Mouse (Mus musculus) monocyte, adult 5-6 weeks (primary cell): ENCODE results near the gene Fyn. TPM values are rescaled to one million over a fixed set of nuclear protein-coding genes. Genes with fewer than 3 reads are reported as not detected.

Experiments
- ATAC-seq: fragments of 153-309, 156-312 bp; replicated peaks from 2 replicates; pipeline ENCODE4 v1.8.0; 2017; ENCODE audit warnings: mild to moderate bottlenecking; ENCODE audit not compliant: low TSS enrichment, insufficient number of reproducible peaks, severe bottlenecking, poor library complexity, low FRiP score
- total RNA-seq: library from RNA; stranded (forward); fragments of 200-1000, 200-491, 200-594 nt; gene quantifications from 3 replicates; pipeline ENCODE4 v1.2.3, GENCODE M21; 2017

Gene Fyn
- total RNA-seq = 231 to 385 TPM (median 255 TPM) in 3 replicates

GRCm38 (mm10) chr10:39368572-39369135, at the start of gene Fyn:
Gene Fyn, plus strand, starts transcription at chr10:39368855.
- no peak for ATAC-seq

GRCm38 (mm10) chr10:39320798-39321622, 47.6 kb upstream of the Fyn start:
- no peak for ATAC-seq

DNA sequence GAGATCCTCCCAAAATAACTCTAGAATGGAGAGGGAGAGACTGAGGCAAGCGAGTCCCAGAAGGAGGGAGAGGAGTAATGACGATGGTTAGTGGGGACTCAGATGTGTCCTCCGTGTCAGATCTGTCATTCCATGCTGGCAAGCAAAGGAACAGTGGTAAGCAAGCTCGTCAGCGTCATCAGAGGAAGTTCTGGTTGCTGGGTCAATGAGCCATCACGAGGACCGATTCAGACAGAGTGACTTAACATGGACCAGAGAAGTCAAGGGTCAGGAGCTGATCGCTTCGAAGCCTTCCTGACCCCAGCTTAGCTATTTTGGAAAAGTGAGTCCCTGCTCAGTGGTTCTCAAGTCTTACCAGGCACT, 47.1 kb upstream of the Fyn start:
- ATAC-seq = no peak

GRCm38 (mm10) chr10:39322143-39322542, 46.5 kb upstream of the Fyn start:
- ATAC-seq = no peak

- ATAC-seq = no peak
Measured at GRCm38 (mm10) chr10:39324291-39324690, 44.4 kb upstream of the Fyn start.

- no peak for ATAC-seq
Measured at GRCm38 (mm10) chr10:39328661-39329060, 40.0 kb upstream of the Fyn start.

DNA sequence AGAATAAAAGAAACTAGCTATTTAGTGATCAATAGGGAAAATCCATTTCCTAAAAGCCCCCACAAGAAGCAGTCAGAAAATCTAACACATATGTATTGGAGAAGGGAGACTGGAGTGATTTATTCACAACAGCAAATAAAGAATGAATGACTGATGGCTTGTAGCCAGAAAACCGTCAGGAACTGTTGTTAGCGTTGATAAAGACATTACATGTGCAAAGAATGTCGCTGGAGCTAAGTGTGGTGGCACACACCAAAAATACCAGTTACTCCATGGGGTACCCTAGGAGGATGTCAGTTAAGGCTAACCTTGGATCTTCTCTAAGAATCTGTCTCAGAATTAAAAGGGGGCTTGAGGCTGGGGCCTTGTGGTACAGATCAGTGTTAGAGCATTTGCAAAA, 34.3 kb upstream of the Fyn start:
- ATAC-seq = no peak

GRCm38 (mm10) chr10:39335880-39336279, 32.8 kb upstream of the Fyn start:
- ATAC-seq = no peak

DNA sequence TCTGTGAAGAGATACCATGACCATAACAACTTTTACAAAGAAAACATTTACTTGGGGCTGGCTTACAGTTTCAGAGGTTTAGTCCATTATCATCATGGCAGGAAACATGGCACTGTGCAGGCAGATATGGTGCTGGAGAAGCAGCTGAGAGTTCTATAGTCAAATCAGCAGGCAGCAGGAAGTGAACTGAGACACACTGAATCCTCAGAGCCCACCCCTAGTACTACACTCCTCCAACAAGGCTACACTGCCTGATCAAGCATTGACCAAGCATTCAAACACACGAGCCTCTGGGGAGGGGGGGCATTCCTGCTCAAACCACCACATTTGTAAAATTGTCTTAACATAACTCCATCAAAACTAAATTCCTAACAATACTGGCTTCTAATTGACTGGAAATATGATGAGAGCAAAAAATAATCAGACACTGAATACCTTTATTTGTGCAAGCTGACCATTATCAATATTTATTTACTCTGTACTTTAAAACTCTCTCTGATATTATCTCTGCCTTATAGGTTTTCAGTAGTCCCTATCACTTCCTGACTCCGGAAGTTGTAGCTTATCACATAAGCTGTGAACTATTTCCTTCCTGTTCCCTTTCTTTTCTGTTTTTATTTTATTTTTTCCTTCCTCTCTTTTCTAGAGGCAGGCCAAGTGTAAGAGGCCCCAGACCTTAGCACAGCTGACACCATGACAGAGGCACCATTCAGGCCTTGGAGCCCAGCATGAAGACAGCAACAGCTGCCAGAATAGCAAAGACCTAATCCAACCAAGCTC, 29.3 kb upstream of the Fyn start:
- no peak for ATAC-seq

- peak; percentile 27; the same call in 1 of the 2 replicates for ATAC-seq
Measured at GRCm38 (mm10) chr10:39339969-39340236, 28.8 kb upstream of the Fyn start.

DNA sequence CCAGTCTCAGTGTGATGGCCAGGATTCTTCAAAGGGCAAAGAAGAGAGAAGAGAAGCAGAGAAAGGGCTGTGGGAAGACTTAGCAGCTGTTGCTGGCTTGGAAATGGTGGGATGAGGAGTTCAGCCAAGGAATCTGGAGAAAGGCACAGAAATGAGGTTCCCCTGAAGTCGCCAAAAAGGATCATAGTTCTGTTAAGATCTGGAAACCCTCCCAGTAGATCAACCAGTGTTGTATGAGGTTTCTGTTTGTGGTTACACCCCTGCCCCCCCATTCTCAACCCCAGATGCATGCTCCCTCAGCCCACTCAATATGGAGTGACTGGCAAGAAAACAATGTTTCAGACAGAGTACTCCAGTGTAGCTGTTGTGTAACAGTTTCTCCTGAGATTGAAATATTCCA, 25.1 kb upstream of the Fyn start:
- ATAC-seq = no peak

DNA sequence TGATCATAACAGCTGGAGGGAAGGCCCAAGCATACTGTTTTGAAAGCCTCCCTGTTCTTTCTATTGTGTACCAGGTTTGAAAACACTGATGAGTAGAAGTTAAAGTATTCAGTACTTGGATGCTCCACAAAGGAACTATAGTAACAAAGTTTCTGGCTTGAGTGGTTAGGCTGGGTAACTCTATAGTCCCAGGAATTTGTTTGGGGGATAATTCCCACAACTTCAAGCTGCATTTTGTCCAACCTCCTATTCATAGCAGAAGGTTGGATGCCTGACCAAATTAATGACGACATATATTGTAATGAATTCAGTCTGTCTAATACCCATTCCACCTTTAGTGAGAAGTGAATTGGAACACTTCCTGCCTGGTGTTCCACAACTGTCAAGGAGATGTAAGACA, 22.7 kb upstream of the Fyn start:
- no peak for ATAC-seq

DNA sequence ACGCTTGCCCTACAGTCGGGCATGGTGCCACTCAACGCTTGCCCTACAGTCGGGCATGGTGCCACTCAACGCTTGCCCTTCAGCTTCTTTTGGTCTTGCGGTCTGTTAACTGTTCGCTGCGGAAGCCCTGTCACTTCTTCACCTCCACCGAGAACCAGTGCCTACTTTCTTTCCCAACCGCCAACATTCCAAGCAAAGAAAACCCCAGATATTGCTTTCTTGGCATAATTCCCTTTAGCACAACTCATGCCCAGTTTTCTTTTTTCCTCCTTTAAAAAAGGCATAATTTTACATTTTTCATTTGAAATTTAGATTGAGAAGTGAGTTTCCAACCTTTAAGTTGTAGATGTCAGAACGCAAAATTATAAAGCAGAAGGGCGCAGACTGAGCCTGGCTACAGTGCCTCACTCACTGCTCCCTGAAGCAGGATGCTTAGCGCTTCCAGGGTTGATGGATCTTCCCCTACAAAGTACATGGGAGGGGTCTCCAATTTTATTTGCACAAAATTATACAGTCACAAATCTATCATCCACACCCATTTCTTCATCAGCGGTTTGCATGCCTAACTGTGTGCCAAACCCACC, 18.8 kb upstream of the Fyn start:
- no peak for ATAC-seq

DNA sequence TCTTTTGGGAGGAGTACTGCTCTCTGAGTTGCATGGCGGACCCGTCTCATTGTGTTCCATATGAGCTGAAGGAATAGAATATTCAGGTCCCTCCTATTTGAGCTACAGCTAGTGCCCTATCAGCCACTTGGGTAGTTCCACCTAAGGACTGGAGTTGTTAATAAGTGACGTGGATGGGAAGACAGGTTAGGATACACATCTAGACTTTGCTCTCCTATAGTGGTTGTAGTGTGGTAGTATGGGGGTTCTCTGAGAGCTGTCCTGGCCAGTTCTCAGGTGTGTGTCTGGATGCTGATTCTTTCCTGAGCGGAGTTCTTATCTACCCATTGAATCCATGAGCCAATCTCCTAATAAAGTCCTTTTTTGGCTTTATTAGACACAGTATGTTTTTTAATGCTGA, 4.5 kb upstream of the Fyn start:
- no peak for ATAC-seq

- ATAC-seq = peak; percentile 94
Measured at GRCm38 (mm10) chr10:39369502-39369931, 862 bp downstream of the Fyn start.

GRCm38 (mm10) chr10:39369977-39370785, 1.5 kb downstream of the Fyn start:
- peak; percentile 23 for ATAC-seq

- peak; percentile 7; the same call in 1 of the 2 replicates for ATAC-seq
Measured at GRCm38 (mm10) chr10:39370786-39371221, 2.1 kb downstream of the Fyn start.

DNA sequence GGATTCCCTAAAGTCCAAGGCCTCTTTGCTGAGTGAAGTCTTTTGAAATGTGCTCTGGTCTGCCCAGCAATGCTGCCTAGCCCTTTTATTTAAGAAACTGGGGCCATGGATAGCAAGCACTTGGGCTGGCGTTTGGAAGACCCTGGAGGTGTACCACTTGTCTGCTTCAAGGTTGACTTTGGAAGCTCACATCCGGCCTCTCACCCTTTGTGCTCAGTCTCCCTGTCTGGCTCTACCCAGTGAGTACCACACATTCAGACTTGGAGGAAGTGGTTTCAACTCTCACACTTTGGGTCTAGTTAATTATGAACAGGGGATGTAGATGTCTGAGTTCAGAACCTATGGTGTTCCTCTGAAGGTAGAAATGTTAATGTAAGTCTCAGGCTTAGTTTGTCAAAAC, 2.8 kb downstream of the Fyn start:
- 0 out of 2 replicates have a peak, but pooled peaks have one; percentile 7 for ATAC-seq

DNA sequence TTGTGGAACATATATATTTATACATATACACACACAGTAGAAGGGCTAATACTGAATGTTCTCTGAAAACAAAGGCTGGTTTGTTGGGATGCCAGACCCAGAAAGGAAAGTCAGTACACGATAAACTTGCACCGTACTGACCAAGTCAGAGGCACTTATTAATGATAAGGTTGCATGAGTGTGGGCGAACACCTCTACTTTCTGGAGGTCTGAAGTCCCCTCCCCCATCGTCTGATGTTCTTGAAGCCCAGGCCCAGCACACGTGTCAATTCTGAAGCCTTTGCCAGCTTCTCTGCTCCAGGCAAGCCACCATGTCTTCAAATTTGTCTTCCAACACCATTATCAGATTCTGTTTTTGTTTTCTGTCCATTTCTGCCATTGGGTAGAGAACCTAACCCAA, 3.3 kb downstream of the Fyn start:
- ATAC-seq = no peak
